Mouse (Mus musculus): ENCODE measurements around the gene Rasa4. TPM values are rescaled to one million over a fixed set of nuclear protein-coding genes. Genes with fewer than 3 reads are reported as not detected.
"Not testable (repeated sequence)": the region's sequence is repeated elsewhere in the genome, so short reads cannot be mapped to it uniquely, and the experiment has no call there.

Rasa4 gene
- total RNA-seq (2021): 1 to 10 TPM; 4.8 to 5.4 TPM
- long read RNA-seq, experiment 1, partial matches to known transcripts: 1 of 3 reads
- long read RNA-seq, experiment 1, other reads (novel, unspliced or antisense): 0 of 3 reads
- long read RNA-seq, experiment 2: 0 reads

DNA sequence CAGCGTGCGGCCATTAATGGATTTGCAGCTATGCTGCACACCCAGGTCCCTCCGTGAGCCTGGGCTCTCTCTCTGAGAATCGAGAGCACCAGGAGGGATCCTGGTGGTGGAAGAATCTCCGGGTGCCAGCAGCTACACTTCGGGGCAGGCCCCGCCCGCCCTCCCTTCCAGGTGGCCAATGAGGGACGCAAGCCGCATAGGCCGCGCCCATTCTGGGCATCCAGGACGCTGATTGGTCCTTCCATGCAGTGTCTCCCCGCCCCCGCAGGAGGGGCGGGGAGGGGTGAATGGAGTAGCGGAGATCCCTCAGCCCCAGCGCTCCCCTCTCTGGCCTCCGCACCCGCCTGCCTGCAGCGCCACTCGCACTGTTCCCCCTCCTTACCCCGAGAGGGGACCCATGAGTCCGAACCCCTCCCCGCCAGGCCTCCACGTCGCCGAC lies at the start of gene Rasa4:
Gene Rasa4 (plus strand): TSS at position 248 of the 439 bp plus-strand sequence.
- DNase-seq: peak; percentile 94 to 97

DNA sequence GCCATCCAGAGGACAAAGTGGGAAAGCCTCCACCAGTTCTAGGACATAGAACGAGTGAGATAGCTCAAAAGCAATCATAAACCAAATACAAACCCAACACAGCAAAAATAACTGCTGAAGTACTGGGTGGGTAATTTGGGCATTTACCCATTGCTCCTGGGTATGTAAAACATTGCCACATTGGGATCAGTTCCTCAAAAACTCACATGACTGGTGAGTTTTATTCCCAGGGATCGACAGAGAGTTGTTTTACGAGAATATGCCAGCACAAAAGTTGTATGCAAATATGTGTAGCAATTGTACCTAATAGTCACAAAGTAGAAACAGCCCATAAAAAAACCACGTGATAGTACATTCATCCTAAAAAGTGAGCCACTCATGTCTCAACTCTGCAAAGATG lies 48.8 kb upstream of the Rasa4 start:
- DNase-seq: no peak

DNA sequence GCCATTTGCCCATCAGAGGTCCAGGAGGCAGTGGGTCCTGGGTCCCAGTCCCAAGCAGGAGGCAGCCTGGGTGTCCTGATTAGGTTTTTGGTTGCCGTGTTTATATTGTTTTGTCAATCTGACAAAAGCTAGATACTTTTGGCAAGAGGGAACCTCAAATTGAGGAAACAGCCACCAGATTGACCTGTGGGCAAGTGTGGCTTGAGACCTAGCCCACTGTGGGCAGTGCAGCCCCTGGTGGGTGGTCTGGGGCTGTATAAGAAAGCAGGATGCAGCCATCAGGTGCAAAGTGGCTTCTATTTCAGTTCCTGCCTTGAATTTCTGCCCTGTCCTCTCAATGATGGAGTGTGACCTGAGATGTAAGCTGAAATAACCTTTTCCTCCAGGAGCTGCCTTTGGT lies 48.4 kb upstream of the Rasa4 start:
- DNase-seq: no peak

DNA sequence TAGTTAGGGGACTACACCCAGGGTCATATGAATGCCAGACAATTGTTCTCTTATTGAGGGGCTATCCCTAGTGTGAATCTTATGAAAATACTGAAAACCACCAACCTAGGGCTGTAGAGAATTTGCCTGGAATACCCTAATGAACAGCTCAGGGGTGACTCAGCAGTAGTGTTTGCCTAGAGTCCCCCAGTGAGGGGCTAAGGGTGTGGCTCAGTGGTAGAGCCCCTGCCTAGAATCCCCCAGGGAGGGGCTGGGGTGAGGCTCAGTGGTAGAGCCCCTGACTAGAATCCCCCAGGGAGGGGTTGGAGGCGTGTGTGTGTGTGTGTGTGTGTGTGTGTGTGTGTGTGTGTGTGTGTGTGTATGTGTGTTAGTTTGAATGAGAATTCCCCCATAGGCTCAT lies 47.0 kb upstream of the Rasa4 start:
- no peak for DNase-seq

DNA sequence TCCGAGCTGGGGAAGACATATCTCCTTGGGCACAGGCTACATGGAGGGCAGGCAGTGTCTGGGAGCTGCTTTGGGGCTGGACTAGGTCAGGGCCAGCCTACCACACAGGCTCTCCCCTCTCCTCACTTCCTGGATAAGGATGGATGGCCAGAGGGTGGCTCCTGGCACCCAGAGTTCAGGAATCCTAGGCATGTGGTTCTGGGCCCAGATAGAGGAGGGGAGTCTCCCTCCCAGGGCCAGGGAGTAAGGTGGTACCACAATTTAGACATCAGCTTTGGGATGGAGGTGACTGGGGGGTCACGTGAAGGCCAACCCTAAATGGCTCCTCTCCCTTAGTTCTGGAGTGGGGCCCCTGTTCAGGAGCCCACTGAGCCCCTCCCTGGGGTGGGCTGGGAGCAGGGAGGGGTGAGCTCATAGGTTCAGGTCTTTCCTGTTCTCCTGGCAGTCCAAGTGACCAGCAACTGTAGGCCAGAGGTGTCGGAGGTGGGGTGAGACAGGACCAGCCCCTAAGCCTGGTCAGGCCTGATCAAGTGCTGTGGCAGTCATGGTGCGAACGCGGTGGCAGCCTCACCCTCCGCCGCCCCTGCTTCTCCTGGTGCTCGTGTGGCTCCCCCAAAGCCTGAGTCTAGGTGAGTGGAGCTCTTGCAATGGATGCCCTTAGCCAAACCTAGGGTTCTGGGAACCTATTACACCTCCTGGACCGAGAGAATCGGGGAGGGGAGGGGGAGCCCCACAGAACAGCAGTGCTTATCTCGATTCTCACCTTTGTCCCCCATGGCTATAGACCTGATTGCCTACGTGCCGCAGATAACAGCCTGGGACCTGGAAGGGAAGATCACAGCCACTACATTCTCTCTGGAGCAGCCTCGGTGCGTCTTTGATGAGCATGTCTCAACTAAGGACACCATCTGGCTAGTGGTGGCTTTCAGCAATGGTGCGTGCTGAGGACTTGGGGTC lies 45.2 kb upstream of the Rasa4 start, which contains the start of gene Upk3b:
Gene Upk3b (plus strand): TSS at position 239 of the 957 bp plus-strand sequence.
- DNase-seq: peak in 1 of 2 experiments; percentile 45

DNA sequence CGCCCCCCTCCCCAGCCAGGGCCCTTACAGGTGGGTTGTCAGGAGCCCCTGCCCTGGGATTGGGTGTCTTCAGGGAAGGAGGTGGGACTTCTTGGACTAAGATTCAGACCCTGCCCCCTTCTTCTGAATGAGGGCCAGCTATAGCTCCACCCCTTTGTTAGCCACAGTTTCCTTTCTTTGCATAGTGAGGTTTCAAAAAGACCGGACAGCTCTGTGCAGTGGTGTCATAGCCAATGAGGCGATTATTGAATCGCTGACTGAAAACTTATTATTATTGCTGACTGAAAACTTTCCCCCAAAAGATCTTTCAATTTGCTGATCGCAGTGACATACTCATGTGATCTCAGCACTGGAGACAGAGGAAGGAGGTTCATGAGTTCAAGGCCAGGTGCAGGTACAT lies 43.5 kb upstream of the Rasa4 start:
- no peak for DNase-seq

- no peak for DNase-seq
These were observed 42.5 kb upstream of the Rasa4 start for GRCm38 (mm10) chr5:136041260-136041659.

DNA sequence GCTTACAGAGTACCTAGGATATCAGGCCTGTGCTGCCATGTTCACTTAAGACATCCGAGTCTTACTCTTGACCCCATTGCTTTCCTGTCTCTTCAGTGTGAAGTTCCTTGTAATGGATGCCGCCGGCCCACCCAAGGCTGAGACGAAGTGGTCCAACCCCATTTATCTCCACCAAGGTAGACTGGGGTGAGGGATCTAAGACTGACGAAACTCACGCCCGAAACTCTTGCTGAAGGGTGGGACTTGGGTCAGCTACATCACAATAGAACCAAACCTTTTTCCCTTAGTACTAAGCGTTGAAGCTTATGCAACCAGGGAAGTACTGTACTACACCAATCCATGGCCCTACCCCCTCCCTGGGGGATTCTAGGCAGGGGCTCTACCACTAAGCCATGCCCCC lies 42.0 kb upstream of the Rasa4 start:
- no peak for DNase-seq

DNA sequence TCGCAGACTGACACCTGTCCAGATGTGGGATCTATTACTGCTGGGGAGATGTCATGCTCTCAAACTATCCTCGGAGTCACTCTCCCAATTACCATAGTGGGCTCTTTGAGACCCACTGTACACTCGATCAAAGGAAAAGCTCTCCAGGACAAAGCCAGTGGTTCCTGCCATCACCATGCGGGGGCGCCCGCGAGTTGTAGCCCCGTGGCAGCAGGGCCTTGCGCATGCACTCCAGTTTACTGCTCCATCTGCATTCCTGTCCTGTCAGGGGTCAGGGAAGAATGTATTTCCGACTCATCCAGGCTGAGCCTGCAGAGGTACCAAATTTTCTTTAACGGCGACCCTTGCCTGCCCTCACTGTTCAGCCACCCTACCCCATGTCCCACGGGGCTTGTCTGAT lies 38.9 kb upstream of the Rasa4 start:
- no peak for DNase-seq

GRCm38 (mm10) chr5:136045408-136045807 lies 38.3 kb upstream of the Rasa4 start:
- no peak for DNase-seq

DNA sequence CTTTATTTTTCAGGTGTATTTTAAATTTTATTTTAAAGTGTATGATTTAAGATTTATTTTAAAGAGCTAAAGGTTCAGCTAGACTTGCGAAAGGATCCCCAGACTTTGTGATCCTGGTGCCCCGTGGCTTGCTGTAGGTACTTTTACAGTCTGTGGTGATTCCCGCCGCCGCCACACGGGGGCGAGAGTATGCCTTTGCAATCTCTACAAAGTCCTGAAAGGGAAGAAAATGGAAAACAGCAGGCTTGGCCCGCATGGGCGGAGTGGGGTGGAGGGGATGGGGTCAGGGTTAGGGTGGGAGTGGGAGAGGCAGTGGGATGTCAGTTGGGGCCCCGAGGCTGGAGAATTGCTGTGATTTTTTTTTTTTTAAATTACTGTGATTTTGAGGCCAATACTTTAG lies 37.7 kb upstream of the Rasa4 start:
- DNase-seq: peak; percentile 75 to 93

DNA sequence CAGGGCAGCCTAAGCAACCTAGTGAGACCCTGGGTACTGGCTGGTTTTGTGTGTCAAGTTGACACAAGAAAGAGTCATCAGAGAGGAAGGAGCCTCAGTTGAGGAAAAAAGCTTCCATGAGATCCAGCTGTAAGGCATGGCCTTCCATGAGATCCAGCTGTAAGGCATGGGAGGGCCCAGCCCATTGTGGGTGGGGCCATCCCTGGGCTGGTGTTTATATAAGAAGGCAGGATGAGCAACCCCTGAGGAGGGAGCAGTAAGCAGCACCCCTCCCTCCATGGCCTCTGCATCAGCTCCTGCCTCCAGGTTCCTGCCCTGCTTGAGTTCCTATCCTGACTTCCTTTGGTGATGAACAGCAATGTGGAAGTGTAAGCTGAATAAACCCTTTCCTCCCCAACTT lies 35.2 kb upstream of the Rasa4 start:
- not testable (repeated sequence) for DNase-seq

DNA sequence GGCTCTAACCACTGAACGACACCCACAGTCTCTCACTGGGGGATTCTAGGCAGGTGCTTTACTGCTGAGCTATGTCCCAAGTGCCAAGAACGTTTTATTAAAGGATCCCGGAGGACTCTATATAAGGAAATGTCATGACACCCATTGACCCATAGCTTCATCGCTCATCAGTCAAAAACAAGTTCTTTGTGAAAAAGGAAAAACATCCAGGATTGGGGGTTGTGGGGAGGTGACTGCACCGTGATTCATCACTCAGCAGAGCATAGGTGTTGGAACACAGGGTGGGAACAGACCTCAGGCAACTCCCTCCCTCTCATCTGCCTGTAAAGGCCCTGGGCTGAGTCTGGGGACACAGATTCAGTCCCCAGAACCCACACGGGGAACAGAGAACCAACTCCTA lies 33.8 kb upstream of the Rasa4 start:
- no peak for DNase-seq

- DNase-seq: peak; percentile 31 to 63
These were observed 32.3 kb upstream of the Rasa4 start for GRCm38 (mm10) chr5:136051231-136052085.

DNA sequence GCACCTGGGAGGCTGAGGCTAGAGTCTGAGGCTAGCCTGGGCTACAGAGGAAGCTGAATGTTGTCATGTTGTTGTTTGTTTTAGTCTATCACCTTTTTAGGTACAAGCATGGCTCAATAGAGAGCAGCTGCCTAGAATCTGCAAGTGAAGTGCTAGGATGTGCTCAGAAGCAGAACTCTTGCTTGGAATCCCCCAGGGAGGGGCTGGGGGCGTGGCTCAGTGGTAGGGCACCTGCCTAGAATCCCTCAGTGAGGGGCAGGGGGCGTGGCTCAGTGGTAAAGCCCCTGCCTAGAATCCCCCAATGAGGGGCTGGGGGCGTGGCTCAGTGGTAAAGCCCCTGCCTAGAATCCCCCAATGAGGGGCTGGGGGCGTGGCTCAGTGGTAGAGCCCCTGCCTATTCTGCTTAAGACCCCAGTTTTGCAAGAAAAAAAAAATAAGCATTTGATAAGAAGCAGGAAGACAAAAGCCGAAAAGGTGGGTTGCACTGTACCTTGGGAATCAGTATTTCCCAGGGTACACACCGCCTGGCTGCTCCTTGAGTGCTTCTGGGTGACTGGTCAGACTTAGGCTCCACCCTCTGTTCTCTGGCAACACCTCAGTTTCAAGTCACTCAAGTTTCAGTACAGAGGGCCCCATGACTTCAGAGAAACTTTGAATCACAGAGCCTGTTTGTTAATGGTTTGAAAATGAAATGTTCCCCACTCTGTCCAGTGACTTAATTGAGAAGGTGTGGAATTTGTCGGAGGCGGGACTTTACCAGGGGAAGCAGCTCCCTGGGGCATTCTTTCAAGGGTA lies 30.7 kb upstream of the Rasa4 start:
- DNase-seq: no peak

DNA sequence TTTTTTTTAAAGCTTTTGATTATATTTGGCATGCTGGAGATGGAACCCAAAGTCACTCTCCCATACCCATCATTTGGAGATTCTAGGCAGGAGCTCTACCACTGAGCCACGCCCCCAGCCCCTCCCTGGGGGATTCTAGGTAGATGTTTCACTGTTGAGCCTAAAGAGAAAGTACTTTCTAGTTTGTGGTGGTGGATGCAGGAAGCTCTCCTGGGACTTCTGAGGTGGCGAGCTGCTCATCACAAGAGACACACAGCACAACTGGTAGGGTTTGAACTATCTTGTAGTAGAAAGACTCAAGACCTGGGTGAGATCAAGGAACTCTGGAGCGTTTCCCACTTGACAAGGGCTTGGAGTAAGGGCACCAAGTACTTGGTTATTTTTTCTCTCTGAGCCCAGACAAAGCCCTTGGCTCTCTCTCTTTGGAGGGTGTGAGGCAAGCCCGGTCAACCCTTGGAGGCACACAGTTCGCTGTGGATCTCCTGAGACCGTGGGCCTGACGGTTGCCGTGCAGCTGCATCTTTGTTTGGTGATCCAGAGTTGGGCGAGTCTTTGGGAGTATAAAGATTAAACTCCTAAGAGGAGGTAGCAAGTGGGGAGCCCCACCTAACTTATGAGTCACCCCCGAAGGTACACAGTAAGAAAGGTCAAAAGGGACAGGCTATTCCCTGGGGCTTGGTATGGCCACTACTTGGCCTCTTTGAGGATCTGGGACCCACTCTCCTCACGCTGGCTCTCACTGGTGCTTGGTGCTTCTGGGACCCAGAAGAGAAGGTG lies 29.2 kb upstream of the Rasa4 start, which contains the start of gene Upk3bl:
Gene Upk3bl (plus strand): TSS at position 192 of the 777 bp plus-strand sequence.
- no peak for DNase-seq

GRCm38 (mm10) chr5:136056062-136056461 lies 27.7 kb upstream of the Rasa4 start:
- DNase-seq: no peak

DNA sequence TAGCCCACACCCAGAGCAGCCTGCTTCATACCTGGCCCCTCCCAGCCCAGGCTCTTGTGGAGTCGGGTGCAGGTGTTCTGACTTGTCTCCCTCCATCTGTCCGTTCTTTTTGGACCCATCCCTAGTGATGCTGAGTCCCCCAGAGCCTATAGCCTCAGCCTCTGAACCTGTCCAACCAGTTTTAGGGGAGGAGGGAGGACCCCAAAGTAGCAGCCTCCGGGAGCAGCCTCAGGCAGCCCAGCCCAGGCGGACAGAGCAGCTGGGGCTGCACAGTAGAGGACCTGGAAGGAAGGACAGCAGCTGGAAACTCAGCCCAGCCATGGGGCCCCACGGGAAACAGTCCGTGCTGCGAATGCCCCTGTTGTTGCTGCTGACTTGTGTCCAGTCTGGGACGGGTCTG lies 26.6 kb upstream of the Rasa4 start:
- DNase-seq: no peak

- DNase-seq: peak; percentile 71 to 89
These were observed 22.1 kb upstream of the Rasa4 start for GRCm38 (mm10) chr5:136061567-136061966.

- DNase-seq: no peak
These were observed 19.8 kb upstream of the Rasa4 start for GRCm38 (mm10) chr5:136063920-136064319.

Data from heart, adult 18-20 months (tissue).